Mouse (Mus musculus): ENCODE measurements around the gene Hoxd8. TPM values are rescaled to one million over a fixed set of nuclear protein-coding genes. Genes with fewer than 3 reads are reported as not detected.

The Hoxd8 gene
- not detected for total RNA-seq (2021)
- long read RNA-seq, experiment 1: 0 reads
- long read RNA-seq, experiment 2: 0 reads

- no peak for DNase-seq (ENCODE audit: low spot score in 2 of 2)
These were observed at the start of gene Hoxd8 for GRCm38 (mm10) chr2:74704393-74704998. TSS of gene Hoxd8 (plus strand) at chr2:74704615.

- DNase-seq (ENCODE audit: low spot score in 2 of 2): no peak
These were observed 49.5 kb upstream of the Hoxd8 start for GRCm38 (mm10) chr2:74654743-74655419.

- DNase-seq (ENCODE audit: low spot score in 2 of 2): no peak
These were observed 49.0 kb upstream of the Hoxd8 start for GRCm38 (mm10) chr2:74655420-74655781.

- no peak for DNase-seq (ENCODE audit: low spot score in 2 of 2)
These were observed 48.4 kb upstream of the Hoxd8 start for GRCm38 (mm10) chr2:74655821-74656631.

GRCm38 (mm10) chr2:74656632-74657021 lies 47.8 kb upstream of the Hoxd8 start:
- DNase-seq (ENCODE audit: low spot score in 2 of 2): no peak

GRCm38 (mm10) chr2:74657251-74658023 lies 47.0 kb upstream of the Hoxd8 start:
- no peak for DNase-seq (ENCODE audit: low spot score in 2 of 2)

GRCm38 (mm10) chr2:74658024-74658666 lies 46.3 kb upstream of the Hoxd8 start:
- DNase-seq (ENCODE audit: low spot score in 2 of 2): no peak

- DNase-seq (ENCODE audit: low spot score in 2 of 2): no peak
These were observed 45.6 kb upstream of the Hoxd8 start for GRCm38 (mm10) chr2:74658667-74659371.

GRCm38 (mm10) chr2:74659507-74660005 lies 44.9 kb upstream of the Hoxd8 start, which contains the start of gene Evx2:
TSS of gene Evx2 (minus strand) at chr2:74659557.
- DNase-seq (ENCODE audit: low spot score in 2 of 2): no peak

- no peak for DNase-seq (ENCODE audit: low spot score in 2 of 2)
These were observed 43.7 kb upstream of the Hoxd8 start for GRCm38 (mm10) chr2:74660421-74661375.

GRCm38 (mm10) chr2:74661685-74662084 lies 42.7 kb upstream of the Hoxd8 start:
- peak in 1 of 2 experiments; percentile 37 for DNase-seq (ENCODE audit: low spot score in 2 of 2)

- peak; percentile 66 to 68 for DNase-seq (ENCODE audit: low spot score in 2 of 2)
These were observed 41.0 kb upstream of the Hoxd8 start for GRCm38 (mm10) chr2:74663291-74663925.

- no peak for DNase-seq (ENCODE audit: low spot score in 2 of 2)
These were observed 38.0 kb upstream of the Hoxd8 start for GRCm38 (mm10) chr2:74666411-74666810.

GRCm38 (mm10) chr2:74667191-74667841 lies 37.1 kb upstream of the Hoxd8 start:
- no peak for DNase-seq (ENCODE audit: low spot score in 2 of 2)

GRCm38 (mm10) chr2:74667842-74668357 lies 36.5 kb upstream of the Hoxd8 start, which contains the start of gene Hoxd13:
TSS of gene Hoxd13 (plus strand) at chr2:74668310.
- no peak for DNase-seq (ENCODE audit: low spot score in 2 of 2)

- no peak for DNase-seq (ENCODE audit: low spot score in 2 of 2)
These were observed 35.8 kb upstream of the Hoxd8 start for GRCm38 (mm10) chr2:74668370-74669229.

- no peak for DNase-seq (ENCODE audit: low spot score in 2 of 2)
These were observed 35.2 kb upstream of the Hoxd8 start for GRCm38 (mm10) chr2:74669230-74669578.
